Mouse (Mus musculus) kidney, postnatal 0 days (tissue): ENCODE measurements around the gene Fbxo24. TPM values are rescaled to one million over a fixed set of nuclear protein-coding genes. Genes with fewer than 3 reads are reported as not detected.

Experiments
- ATAC-seq: fragments of 200-750 bp; cut with Nextera tagmentation; replicated peaks from 2 replicates; pipeline ENCODE4 v1.8.0; 2017; ENCODE audit warnings: low read depth, moderate number of reproducible peaks, moderate TSS enrichment, moderate library complexity; ENCODE audit not compliant: low FRiP score
- DNase-seq: peaks from one replicate; pipeline ENCODE4 v3.0.0-alpha.2; 2016; ENCODE audit warnings: low spot score
- H3K27ac ChIP-seq: fragments of 300-500 bp; sonication (generic); 2 replicates; pipeline ENCODE4 v1.5.1; 2014; ENCODE audit warnings: mild to moderate bottlenecking
- H3K27me3 ChIP-seq: fragments of 300-500 bp; sonication (generic); 2 replicates; pipeline ENCODE4 v1.6.1; 2014; ENCODE audit warnings: low read length, mixed read lengths; ENCODE audit not compliant: insufficient read depth
- H3K36me3 ChIP-seq: fragments of 300-500 bp; sonication (generic); 2 replicates; pipeline ENCODE4 v1.6.1; 2014; ENCODE audit warnings: low read length, mixed read lengths; ENCODE audit not compliant: insufficient read depth
- H3K4me1 ChIP-seq: fragments of 300-500 bp; sonication (generic); replicated peaks from 2 replicates; pipeline ENCODE4 v1.6.1; 2014; ENCODE audit warnings: antibody characterized with exemption, low read length, mixed read lengths; ENCODE audit not compliant: insufficient read depth
- H3K4me2 ChIP-seq: fragments of 300-500 bp; sonication (generic); 2 replicates; pipeline ENCODE4 v1.6.1; 2014; ENCODE audit warnings: mild to moderate bottlenecking, low read length, moderate library complexity, mixed read lengths
- H3K4me3 ChIP-seq: fragments of 300-500 bp; sonication (generic); replicated peaks from 2 replicates; pipeline ENCODE4 v1.5.1; 2014; ENCODE audit warnings: low read depth, low read length
- H3K9ac ChIP-seq: fragments of 300-500 bp; sonication (generic); 2 replicates; pipeline ENCODE4 v1.6.1; 2014; ENCODE audit warnings: low read depth, low read length
- H3K9me3 ChIP-seq: fragments of 300-500 bp; sonication (generic); replicated peaks from 2 replicates; pipeline ENCODE4 v1.6.1; 2016; ENCODE audit warnings: low read length, inconsistent platforms, mixed read lengths
- CTCF ChIP-seq: IDR thresholded peaks from 2 replicates; pipeline ENCODE4 v1.5.1; 2016; ENCODE audit warnings: antibody characterized with exemption, low read depth, mild to moderate bottlenecking, moderate library complexity
- WGBS: fragments of 180-500 bp; shearing (Covaris S2); extraction: QIAGEN DNeasy Blood & Tissue Kit; methylation state at CpG from one replicate; pipeline ENCODE4 v1.1.7; 2014; 5-methylcytosine and 5-hydroxymethylcytosine counted together
- polyA plus RNA-seq: library from polyadenylated mRNA; unstranded; fragments of >200 nt; fragmentation: Nextera tagmentation; extraction: Ambion mirVana; gene quantifications from 2 replicates; pipeline ENCODE4 v1.2.1, GENCODE M21; 2015

The Fbxo24 gene
- polyA plus RNA-seq, 1 experiment from 2014 or later, result 0.17 TPM

GRCm38 (mm10) chr5:137652474-137652873 is 23.7 kb upstream of the Fbxo24 start:
- no peaks in the 10 kb centered on the region for H3K27me3 ChIP-seq
- H3K27ac ChIP-seq, result no peak overlapping the region
- H3K9ac ChIP-seq, result no peak overlapping the region
- no peak overlapping the region for H3K4me2 ChIP-seq
- no peaks in the 10 kb centered on the region for H3K9me3 ChIP-seq
- ATAC-seq (peak; percentile 27; the same call in 1 of the 2 replicates), DNase-seq (peak; percentile 90)
- WGBS, result 14% methylated on average over 3 of the region's 3 CpGs
- 0 out of 2 replicates have a peak, but pooled peaks cover 3% of the 10 kb centered on the region for H3K36me3 ChIP-seq
- peaks cover 19% of the 10 kb centered on the region for H3K4me1 ChIP-seq
- peak; percentile 85 for TF ChIP-seq CTCF
- H3K4me3 ChIP-seq, result no peak overlapping the region

- peak; percentile 52 for DNase-seq
- no peaks in the 10 kb centered on the region for H3K36me3 ChIP-seq
- no peak overlapping the region for H3K4me3 ChIP-seq
- no peaks in the 10 kb centered on the region for H3K27me3 ChIP-seq
- H3K9ac ChIP-seq, result 0 out of 2 replicates have a peak overlapping the region, but pooled peaks have one; percentile 10
- H3K4me2 ChIP-seq, result no peak overlapping the region; the same call in 1 of the 2 replicates
- peaks cover 27% of the 10 kb centered on the region; the same call in 1 of the 2 replicates for H3K4me1 ChIP-seq
- H3K27ac ChIP-seq, result peak overlapping the region; percentile 10
- WGBS, result 15% methylated on average over 18 of the region's 18 CpGs
- no peak for TF ChIP-seq CTCF
- H3K9me3 ChIP-seq, result no peaks in the 10 kb centered on the region
- no peak for ATAC-seq
Measured at GRCm38 (mm10) chr5:137649669-137650571, 21.1 kb upstream of the Fbxo24 start.

- peak overlapping the region; percentile 10 for H3K27ac ChIP-seq
- no peak overlapping the region; the same call in 1 of the 2 replicates for H3K4me2 ChIP-seq
- peaks cover 29% of the 10 kb centered on the region; the same call in 1 of the 2 replicates for H3K4me1 ChIP-seq
- no peaks in the 10 kb centered on the region for H3K27me3 ChIP-seq
- DNase-seq (no peak), ATAC-seq (no peak)
- 17% methylated on average over 4 of the region's 4 CpGs for WGBS
- TF ChIP-seq CTCF, result no peak
- H3K9me3 ChIP-seq, result no peaks in the 10 kb centered on the region
- no peak overlapping the region for H3K4me3 ChIP-seq
- H3K9ac ChIP-seq, result no peak overlapping the region
- H3K36me3 ChIP-seq, result no peaks in the 10 kb centered on the region
Measured at GRCm38 (mm10) chr5:137649251-137649650, 20.4 kb upstream of the Fbxo24 start.

- H3K4me3 ChIP-seq, result no peak overlapping the region
- 21% methylated on average over 9 of the region's 9 CpGs for WGBS
- DNase-seq (no peak), ATAC-seq (no peak)
- TF ChIP-seq CTCF, result no peak
- no peak overlapping the region for H3K27ac ChIP-seq
- H3K27me3 ChIP-seq, result no peaks in the 10 kb centered on the region
- no peak overlapping the region for H3K9ac ChIP-seq
- H3K4me2 ChIP-seq, result no peak overlapping the region
- H3K36me3 ChIP-seq, result no peaks in the 10 kb centered on the region
- H3K4me1 ChIP-seq, result peaks cover 29% of the 10 kb centered on the region; the same call in 1 of the 2 replicates
- no peaks in the 10 kb centered on the region for H3K9me3 ChIP-seq
Measured at GRCm38 (mm10) chr5:137647827-137648601, 19.2 kb upstream of the Fbxo24 start.

- H3K4me3 ChIP-seq, result peak within 1 kb of the TSS; percentile 21; the same call in 1 of the 2 replicates
- H3K4me1 ChIP-seq, result peaks cover 29% of the 10 kb centered on the region; the same call in 1 of the 2 replicates
- ATAC-seq, result no peak
- TF ChIP-seq CTCF, result no peak
- DNase-seq, result peak; percentile 37
- no peaks in the 10 kb centered on the region for H3K27me3 ChIP-seq
- 25% methylated on average over 11 of the region's 11 CpGs for WGBS
- peak within 1 kb of the TSS; percentile 59 for H3K4me2 ChIP-seq
- no peaks in the 10 kb centered on the region for H3K9me3 ChIP-seq
- 0 out of 2 replicates have a peak within 1 kb of the TSS, but pooled peaks have one; percentile 27 for H3K9ac ChIP-seq
- H3K27ac ChIP-seq, result no peak within 1 kb of the TSS
- H3K36me3 ChIP-seq, result peaks cover 13% of the 10 kb centered on the region; the same call in 1 of the 2 replicates
Measured at GRCm38 (mm10) chr5:137645652-137646091, 16.9 kb upstream of the Fbxo24 start, which contains the start of gene Irs3. Irs3 (minus strand) TSS chr5:137645714.
